In the genomic region with DNA sequence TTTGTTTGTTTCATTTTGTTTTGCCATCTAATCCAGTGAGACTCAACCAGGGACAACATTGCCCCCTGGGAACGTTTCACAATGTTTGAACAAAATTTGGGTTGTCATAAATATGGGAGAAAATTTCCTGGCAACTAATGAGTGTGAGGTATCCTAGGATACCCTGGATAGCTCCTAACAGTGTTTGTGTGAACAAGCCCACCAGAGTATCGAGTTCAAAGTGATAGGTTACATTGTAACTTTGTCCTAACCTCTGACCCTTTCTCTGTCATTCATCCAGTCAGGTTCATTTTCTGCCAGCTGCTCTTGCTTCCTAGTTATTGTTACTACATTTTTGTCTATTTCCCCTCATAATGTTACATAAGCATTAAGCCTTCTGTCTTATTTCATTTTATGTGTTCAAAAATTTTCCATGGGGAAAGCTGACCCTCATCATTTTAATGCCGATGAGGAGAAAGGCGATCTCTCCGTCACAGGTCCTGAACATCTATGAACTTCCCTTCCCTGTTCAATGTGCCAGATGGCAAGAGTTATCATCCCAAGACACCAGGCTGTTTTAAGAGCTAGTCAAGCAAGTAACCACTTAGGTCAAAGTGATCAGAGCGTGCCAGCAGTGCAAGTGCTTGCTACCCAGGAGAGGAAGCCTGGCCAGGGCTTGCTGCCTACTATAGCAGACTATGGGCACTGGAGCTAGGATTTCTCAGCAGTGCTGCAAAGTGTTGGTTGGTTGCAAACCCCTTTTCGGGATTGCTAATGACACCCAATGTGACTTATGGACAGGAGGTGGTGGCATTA, we compare ENCODE assay signal across 20 mouse cellular contexts.
DNase-seq lines count a peak whose midpoint lies in the region; ATAC-seq and TF ChIP-seq lines count a peak whose summit lies in the region.
"Had no signal": no experiment of that assay in that cellular context is flagged by ENCODE, and none has a peak within 500 bp of the region (broad histone marks: within the 10 kb centered on the region; RNA-seq: fewer than 3 reads in every experiment).

No protein-coding gene starts in this region.

- 52% methylated on average over 7 of the region's 7 CpGs for WGBS in embryonic facial prominence, embryonic 11.5 days
- 67% methylated on average over 7 of the region's 7 CpGs for WGBS in embryonic facial prominence, embryonic 10.5 days
- 83% methylated on average over 7 of the region's 7 CpGs for WGBS in midbrain, postnatal 0 days
- 76% methylated on average over 7 of the region's 7 CpGs for WGBS in midbrain, embryonic 14.5 days
- 34% methylated on average over 7 of the region's 7 CpGs for WGBS in kidney, embryonic 16.5 days

- H3K27ac ChIP-seq in embryonic facial prominence, embryonic 11.5 days (replicated peaks; ENCODE audit: low read depth, low read length) = no peak overlapping the region
- H3K27ac ChIP-seq in embryonic facial prominence, embryonic 10.5 days (replicated peaks) = no peak overlapping the region
- H3K27ac ChIP-seq in midbrain, postnatal 0 days (ENCODE audit: low read depth, low read length) = no peak overlapping the region
- H3K27ac ChIP-seq in midbrain, embryonic 14.5 days (replicated peaks; ENCODE audit: low read depth, low read length) = no peak overlapping the region
- no peak overlapping the region for H3K27ac ChIP-seq in kidney, embryonic 16.5 days (ENCODE audit: low read length)
- H3K27ac ChIP-seq: embryonic facial prominence, embryonic 12.5 days; heart, adult 2 months; limb, embryonic 13.5 days; liver, embryonic 14.5 days; lung, embryonic 15.5 days; midbrain, embryonic 12.5 days; neural tube, embryonic 13.5 days had no signal

- H3K4me2 ChIP-seq in embryonic facial prominence, embryonic 11.5 days (ENCODE audit: low read depth, low read length) = no peak overlapping the region
- H3K4me2 ChIP-seq in midbrain, postnatal 0 days (ENCODE audit: low read depth, low read length, poor library complexity, severe bottlenecking) = no peak overlapping the region
- no peak overlapping the region for H3K4me2 ChIP-seq in midbrain, embryonic 14.5 days (ENCODE audit: low read length)
- no peak overlapping the region for H3K4me2 ChIP-seq in kidney, embryonic 16.5 days (replicated peaks; ENCODE audit: low read depth, low read length)
- H3K4me2 ChIP-seq: embryonic facial prominence, embryonic 12.5 days; limb, embryonic 13.5 days; lung, embryonic 15.5 days; midbrain, embryonic 12.5 days; neural tube, embryonic 13.5 days had no signal

- ATAC-seq in embryonic facial prominence, embryonic 11.5 days (replicated peaks; ENCODE audit: insufficient number of reproducible peaks, low FRiP score, low TSS enrichment, low read depth) = no peak
- no peak for ATAC-seq in midbrain, postnatal 0 days (ENCODE audit: low FRiP score)
- no peak for ATAC-seq in midbrain, embryonic 14.5 days (ENCODE audit: low FRiP score, low TSS enrichment)
- ATAC-seq in kidney, embryonic 16.5 days (ENCODE audit: low FRiP score, low TSS enrichment) = peak; percentile 96
- ATAC-seq: forebrain, embryonic 14.5 days; inflammation-experienced regulatory T-cells, adult 6 months had no signal

- peak; percentile 5 for DNase-seq in embryonic facial prominence, embryonic 11.5 days (ENCODE audit: low spot score)
- DNase-seq in embryonic facial prominence, embryonic 10.5 days (ENCODE audit: low spot score) = no peak
- peak; percentile 19 for DNase-seq in midbrain, postnatal 0 days (ENCODE audit: low spot score)
- DNase-seq in midbrain, embryonic 14.5 days = no peak
- no peak for DNase-seq in lung, postnatal 10 days
- no peak for DNase-seq in lung, postnatal 36 days
- DNase-seq: cerebellum, adult 8-10 months; gastrocnemius, postnatal 25 days; heart, adult 2 months; right cerebral cortex, adult 18-20 months had no signal

- H3K36me3 ChIP-seq in embryonic facial prominence, embryonic 11.5 days (replicated peaks; ENCODE audit: control insufficient read depth, insufficient read depth, low read depth, low read length) = no peaks in the 10 kb centered on the region
- H3K36me3 ChIP-seq in embryonic facial prominence, embryonic 10.5 days (replicated peaks) = no peaks in the 10 kb centered on the region
- no peaks in the 10 kb centered on the region for H3K36me3 ChIP-seq in midbrain, postnatal 0 days (ENCODE audit: insufficient read depth, low read length)
- H3K36me3 ChIP-seq in midbrain, embryonic 14.5 days (ENCODE audit: control insufficient read depth, insufficient read depth, low read length) = no peaks in the 10 kb centered on the region
- no peaks in the 10 kb centered on the region for H3K36me3 ChIP-seq in kidney, embryonic 16.5 days (ENCODE audit: insufficient read depth, low read length)
- H3K36me3 ChIP-seq: embryonic facial prominence, embryonic 12.5 days; limb, embryonic 13.5 days; lung, embryonic 15.5 days; midbrain, embryonic 12.5 days; neural tube, embryonic 13.5 days had no signal

- no peaks in the 10 kb centered on the region for H3K4me1 ChIP-seq in embryonic facial prominence, embryonic 11.5 days (ENCODE audit: control insufficient read depth, insufficient read depth, low read length)
- H3K4me1 ChIP-seq in embryonic facial prominence, embryonic 10.5 days = 0 out of 2 replicates have a peak, but pooled peaks cover 6% of the 10 kb centered on the region
- H3K4me1 ChIP-seq in midbrain, postnatal 0 days (ENCODE audit: insufficient read depth, low read length) = no peaks in the 10 kb centered on the region
- H3K4me1 ChIP-seq in midbrain, embryonic 14.5 days (ENCODE audit: control insufficient read depth, insufficient read depth, low read length) = no peaks in the 10 kb centered on the region
- no peaks in the 10 kb centered on the region for H3K4me1 ChIP-seq in kidney, embryonic 16.5 days (ENCODE audit: insufficient read depth, low read length)
- H3K4me1 ChIP-seq: embryonic facial prominence, embryonic 12.5 days; limb, embryonic 13.5 days; lung, embryonic 15.5 days; midbrain, embryonic 12.5 days; neural tube, embryonic 13.5 days had no signal

- no peak for TF ChIP-seq CTCF in midbrain, postnatal 0 days (IDR thresholded peaks at IDR 0.05)

- no peak overlapping the region for H3K9ac ChIP-seq in embryonic facial prominence, embryonic 11.5 days (replicated peaks; ENCODE audit: low read length)
- H3K9ac ChIP-seq in midbrain, postnatal 0 days (replicated peaks; ENCODE audit: low read length, poor library complexity, severe bottlenecking) = no peak overlapping the region
- no peak overlapping the region for H3K9ac ChIP-seq in midbrain, embryonic 14.5 days (replicated peaks; ENCODE audit: low read length)
- H3K9ac ChIP-seq in kidney, embryonic 16.5 days (replicated peaks; ENCODE audit: low read length) = no peak overlapping the region
- H3K9ac ChIP-seq: embryonic facial prominence, embryonic 12.5 days; limb, embryonic 13.5 days; liver, embryonic 14.5 days; lung, embryonic 15.5 days; midbrain, embryonic 12.5 days; neural tube, embryonic 13.5 days had no signal

- no peak overlapping the region for H3K4me3 ChIP-seq in embryonic facial prominence, embryonic 11.5 days (ENCODE audit: low read depth, low read length)
- no peak overlapping the region for H3K4me3 ChIP-seq in embryonic facial prominence, embryonic 10.5 days
- no peak overlapping the region for H3K4me3 ChIP-seq in midbrain, postnatal 0 days (ENCODE audit: low read depth, low read length)
- no peak overlapping the region for H3K4me3 ChIP-seq in midbrain, embryonic 14.5 days (replicated peaks; ENCODE audit: low read depth, low read length)
- H3K4me3 ChIP-seq in kidney, embryonic 16.5 days (ENCODE audit: low read length) = no peak overlapping the region
- H3K4me3 ChIP-seq: embryonic facial prominence, embryonic 12.5 days; erythroblast, embryonic 14.5 days; heart, adult 2 months; limb, embryonic 13.5 days; lung, embryonic 15.5 days; midbrain, embryonic 12.5 days; neural tube, embryonic 13.5 days had no signal

- H3K27me3 ChIP-seq in embryonic facial prominence, embryonic 11.5 days (ENCODE audit: control insufficient read depth, insufficient read depth, low read length) = no peaks in the 10 kb centered on the region
- no peaks in the 10 kb centered on the region for H3K27me3 ChIP-seq in embryonic facial prominence, embryonic 10.5 days (replicated peaks; ENCODE audit: low read depth, poor library complexity, severe bottlenecking)
- H3K27me3 ChIP-seq in midbrain, postnatal 0 days (ENCODE audit: insufficient read depth, low read length) = no peaks in the 10 kb centered on the region
- H3K27me3 ChIP-seq in midbrain, embryonic 14.5 days (ENCODE audit: control insufficient read depth, insufficient read depth, low read length) = no peaks in the 10 kb centered on the region
- H3K27me3 ChIP-seq in kidney, embryonic 16.5 days (ENCODE audit: insufficient read depth, low read length) = no peaks in the 10 kb centered on the region
- H3K27me3 ChIP-seq: embryonic facial prominence, embryonic 12.5 days; limb, embryonic 13.5 days; lung, embryonic 15.5 days; midbrain, embryonic 12.5 days; neural tube, embryonic 13.5 days had no signal

- H3K9me3 ChIP-seq in embryonic facial prominence, embryonic 11.5 days (replicated peaks; ENCODE audit: control insufficient read depth, low read length) = no peaks in the 10 kb centered on the region
- no peaks in the 10 kb centered on the region for H3K9me3 ChIP-seq in embryonic facial prominence, embryonic 10.5 days
- H3K9me3 ChIP-seq in midbrain, postnatal 0 days (ENCODE audit: low read length) = no peaks in the 10 kb centered on the region
- H3K9me3 ChIP-seq in midbrain, embryonic 14.5 days (ENCODE audit: control insufficient read depth, low read length) = no peaks in the 10 kb centered on the region
- H3K9me3 ChIP-seq in kidney, embryonic 16.5 days (ENCODE audit: low read length) = no peaks in the 10 kb centered on the region
- H3K9me3 ChIP-seq: embryonic facial prominence, embryonic 12.5 days; limb, embryonic 13.5 days; lung, embryonic 15.5 days; midbrain, embryonic 12.5 days; neural tube, embryonic 13.5 days had no signal

Comparison
In these comparisons a context has a peak if more than half of its experiments do, and no peak if none do; other contexts are left out.
1. DNase-seq: peak in embryonic facial prominence, embryonic 11.5 days (single experiment) and midbrain, postnatal 0 days (single experiment); none in embryonic facial prominence, embryonic 10.5 days (single experiment), midbrain, embryonic 14.5 days (single experiment), lung, postnatal 10 days (single experiment) and lung, postnatal 36 days (single experiment).